Mouse (Mus musculus): ENCODE data around the gene Tamm41. TPM values are rescaled to one million over a fixed set of nuclear protein-coding genes. Genes with fewer than 3 reads are reported as not detected.

The Tamm41 gene
- total RNA-seq, 2 experiments from 2014 or later = 8.5 to 8.9 TPM

- DNase-seq = no peak
- intact Hi-C loops (cut with DNase I; ENCODE audit: low total_unique reads) = no loop called here
Observed at GRCm38 (mm10) chr6:114958249-114959011, 79.2 kb downstream of the Tamm41 start.

GRCm38 (mm10) chr6:114957756-114958155 is 79.9 kb downstream of the Tamm41 start:
- DNase-seq = no peak
- intact Hi-C loops (cut with DNase I; ENCODE audit: low total_unique reads) = no loop called here

- DNase-seq = no peak
Observed at GRCm38 (mm10) chr6:114954496-114954895, 83.2 kb downstream of the Tamm41 start.

More at GRCm38 (mm10) chr6:114954496-114954895, 83.2 kb downstream of the Tamm41 start:
- intact Hi-C loops (cut with DNase I; ENCODE audit: low total_unique reads) = no loop called here

Other genes with a start within 250 kb of the Tamm41 start
- gene Vgll4, start 67.9 kb downstream of the Tamm41 start, total RNA-seq (2021) = 10 to 100 TPM; 15.7 to 20.1 TPM
- 1 to 10 TPM; 2.2 to 2.8 TPM for gene Syn2, start 97.0 kb upstream of the Tamm41 start, total RNA-seq (2021)
- not detected for gene Gm17482, start 189.5 kb upstream of the Tamm41 start, total RNA-seq (2021)
- gene Timp4, start 214.3 kb upstream of the Tamm41 start, total RNA-seq (2021) = 10 to 100 TPM; 11.1 to 25.9 TPM

Data from gastrocnemius, postnatal 14 days (tissue).